Mouse (Mus musculus) heart, adult 2 months (tissue): ENCODE measurements around the gene Entpd5.

Experiments
- CTCF ChIP-seq: fragments of 200-600 bp; IDR thresholded peaks from 2 replicates; pipeline ENCODE4 v1.8.1; 2022; ENCODE audit warnings: antibody characterized with exemption, mild to moderate bottlenecking, moderate library complexity
- EP300 ChIP-seq: fragments of 200-500 bp; IDR thresholded peaks from 2 replicates; pipeline ENCODE4 v1.6.1; 2011; ENCODE audit warnings: low read depth, low read length, control low read depth; ENCODE audit not compliant: insufficient read depth
- POLR2A ChIP-seq: fragments of 200-500 bp; IDR thresholded peaks from 2 replicates; pipeline ENCODE4 v1.6.1; 2011; ENCODE audit warnings: mild to moderate bottlenecking, low read depth, low read length, control low read depth; ENCODE audit not compliant: insufficient read depth

GRCm38 (mm10) chr12:84398629-84399028 lies 10.2 kb downstream of the Entpd5 start:
- TF ChIP-seq CTCF (no peak), EP300 (no peak), POLR2A (no peak)
